Mouse (Mus musculus): Measurements from ENCODE around the gene Gnb5.

Gnb5 gene

GRCm38 (mm10) chr9:75306126-75306898 lies at the start of gene Gnb5:
Gene Gnb5, plus strand, starts transcription at chr9:75306288.
- DNase-seq (ENCODE audit: low read depth), result no peak

- no peak for DNase-seq (ENCODE audit: low read depth)
Observed at GRCm38 (mm10) chr9:75258792-75259191, 47.3 kb upstream of the Gnb5 start.

GRCm38 (mm10) chr9:75259656-75260055 lies 46.4 kb upstream of the Gnb5 start:
- no peak for DNase-seq (ENCODE audit: low read depth)

- DNase-seq (ENCODE audit: low read depth), result no peak
Observed at GRCm38 (mm10) chr9:75261332-75261872, 44.7 kb upstream of the Gnb5 start.

GRCm38 (mm10) chr9:75262235-75262826 lies 43.8 kb upstream of the Gnb5 start:
- DNase-seq (ENCODE audit: low read depth), result peak; percentile 27

GRCm38 (mm10) chr9:75264008-75264718 lies 41.9 kb upstream of the Gnb5 start:
- DNase-seq (ENCODE audit: low read depth), result peak; percentile 23

GRCm38 (mm10) chr9:75267147-75267546 lies 38.9 kb upstream of the Gnb5 start:
- DNase-seq (ENCODE audit: low read depth), result no peak

GRCm38 (mm10) chr9:75270382-75270781 lies 35.7 kb upstream of the Gnb5 start:
- DNase-seq (ENCODE audit: low read depth), result no peak

GRCm38 (mm10) chr9:75271539-75271938 lies 34.5 kb upstream of the Gnb5 start:
- no peak for DNase-seq (ENCODE audit: low read depth)

- DNase-seq (ENCODE audit: low read depth), result no peak
Observed at GRCm38 (mm10) chr9:75273646-75274045, 32.4 kb upstream of the Gnb5 start.

- no peak for DNase-seq (ENCODE audit: low read depth)
Observed at GRCm38 (mm10) chr9:75274486-75274885, 31.6 kb upstream of the Gnb5 start.

- no peak for DNase-seq (ENCODE audit: low read depth)
Observed at GRCm38 (mm10) chr9:75275051-75275450, 31.0 kb upstream of the Gnb5 start.

GRCm38 (mm10) chr9:75280814-75281213 lies 25.3 kb upstream of the Gnb5 start:
- no peak for DNase-seq (ENCODE audit: low read depth)

- no peak for DNase-seq (ENCODE audit: low read depth)
Observed at GRCm38 (mm10) chr9:75282179-75282578, 23.9 kb upstream of the Gnb5 start.

GRCm38 (mm10) chr9:75282830-75283229 lies 23.3 kb upstream of the Gnb5 start:
- peak; percentile 28 for DNase-seq (ENCODE audit: low read depth)

GRCm38 (mm10) chr9:75283636-75284035 lies 22.5 kb upstream of the Gnb5 start:
- DNase-seq (ENCODE audit: low read depth), result no peak

GRCm38 (mm10) chr9:75285363-75285762 lies 20.7 kb upstream of the Gnb5 start:
- no peak for DNase-seq (ENCODE audit: low read depth)

GRCm38 (mm10) chr9:75287636-75288035 lies 18.5 kb upstream of the Gnb5 start:
- DNase-seq (ENCODE audit: low read depth), result no peak

GRCm38 (mm10) chr9:75289545-75289944 lies 16.5 kb upstream of the Gnb5 start:
- peak; percentile 27 for DNase-seq (ENCODE audit: low read depth)

- DNase-seq (ENCODE audit: low read depth), result peak; percentile 40
Observed at GRCm38 (mm10) chr9:75299342-75299741, 6.7 kb upstream of the Gnb5 start.

GRCm38 (mm10) chr9:75303033-75303432 lies 3.1 kb upstream of the Gnb5 start:
- DNase-seq (ENCODE audit: low read depth), result no peak

GRCm38 (mm10) chr9:75303701-75304261 lies 2.3 kb upstream of the Gnb5 start:
- DNase-seq (ENCODE audit: low read depth), result no peak
